In genomic region chr9:44326371-44327063, GRCm38 (mm10) we compare ENCODE assay signal across 8 mouse cellular contexts. TPM values are rescaled to one million over a fixed set of nuclear protein-coding genes. Genes with fewer than 3 reads are reported as not detected.
DNase-seq lines count a peak whose midpoint lies in the region.

No protein-coding gene starts in this region.

- intact Hi-C loops in gastrocnemius, postnatal 14 days (cut with DNase I; ENCODE audit: low total_unique reads) = no loop called here

- H3K36me3 ChIP-seq in megakaryocyte, embryonic 14.5 days (replicated peaks; ENCODE audit: low read length) = peaks cover 31% of the 10 kb centered on the region

- peak overlapping the region; percentile 96 for H3K4me3 ChIP-seq in megakaryocyte, embryonic 14.5 days (replicated peaks)

- H3K4me1 ChIP-seq in megakaryocyte, embryonic 14.5 days = peaks cover 50% of the 10 kb centered on the region

- DNase-seq in adrenal gland, adult 18-20 months (ENCODE audit: low spot score in 2 of 2) = peak; percentile 66 to 69
- DNase-seq in embryo, embryonic 11 days = peak; percentile 91
- peak; percentile 87 for DNase-seq in gastrocnemius, postnatal 14 days
- DNase-seq in induced T-regulatory cell, adult 2 months (ENCODE audit: low read depth) = peak; percentile 92
- DNase-seq in left cerebral cortex, adult 8-10 months (ENCODE audit: low spot score in 2 of 2) = peak; percentile 78 to 82
- DNase-seq in right cerebral cortex, postnatal 10 days (ENCODE audit: low spot score in 2 of 2) = peak; percentile 90 to 93
- peak; percentile 74 to 83 for DNase-seq in urinary bladder, postnatal 36 days (ENCODE audit: low spot score in 2 of 2)

- no peaks in the 10 kb centered on the region for H3K27me3 ChIP-seq in megakaryocyte, embryonic 14.5 days (replicated peaks)

- no peaks in the 10 kb centered on the region for H3K9me3 ChIP-seq in megakaryocyte, embryonic 14.5 days

RNA-seq across cellular contexts. Expression of gene Dpagt1, which starts 0.7 kb away (rescaled TPM):
- total RNA-seq in adrenal gland, adult 18-20 months (2021) = 10 to 100 TPM; 21.7 to 30.9 TPM
- 10 to 100 TPM; 12.5 to 14.0 TPM for total RNA-seq in gastrocnemius, postnatal 14 days (2021)
- total RNA-seq in left cerebral cortex, adult 8-10 months (2022) = 10 to 100 TPM; 15.2 to 16.9 (median 16.5) TPM
- polyA plus RNA-seq in megakaryocyte, embryonic 14.5 days (2012; ENCODE audit: insufficient read depth, low replicate concordance) = 7.1 and 9.5 TPM in 2 replicates

RNA-seq across cellular contexts. Expression of gene C2cd2l, which starts 6.4 kb away (rescaled TPM):
- total RNA-seq in adrenal gland, adult 18-20 months (2021) = 10 to 100 TPM; 35.2 to 41.7 TPM
- total RNA-seq in gastrocnemius, postnatal 14 days (2021) = 10 to 100 TPM; 12.1 to 13.7 TPM
- 100 to 1,000 TPM; 201 to 282 (median 245) TPM for total RNA-seq in left cerebral cortex, adult 8-10 months (2022)
- polyA plus RNA-seq in megakaryocyte, embryonic 14.5 days (2012; ENCODE audit: insufficient read depth, low replicate concordance) = 44.6 and 94.5 TPM in 2 replicates

RNA-seq across cellular contexts. Expression of gene H2afx, which starts 8.0 kb away (rescaled TPM):
- 10 to 100 TPM; 26.8 to 34.4 TPM for total RNA-seq in adrenal gland, adult 18-20 months (2021)
- total RNA-seq in gastrocnemius, postnatal 14 days (2021) = 10 to 100 TPM; 21.7 to 24.8 TPM
- total RNA-seq in left cerebral cortex, adult 8-10 months (2022) = 10 to 100 TPM; 45.6 to 48.7 (median 47.8) TPM
- 416 and 1,650 TPM in 2 replicates for polyA plus RNA-seq in megakaryocyte, embryonic 14.5 days (2012; ENCODE audit: insufficient read depth, low replicate concordance)

RNA-seq across cellular contexts. Expression of gene Hmbs, which starts 17.5 kb away (rescaled TPM):
- total RNA-seq in adrenal gland, adult 18-20 months (2021) = 10 to 100 TPM; 52.3 to 87.5 TPM
- 10 to 100 TPM; 24.2 to 25.5 TPM for total RNA-seq in gastrocnemius, postnatal 14 days (2021)
- 10 to 100 TPM; 19.4 to 21.5 (median 20.4) TPM for total RNA-seq in left cerebral cortex, adult 8-10 months (2022)
- 51.1 and 76.9 TPM in 2 replicates for polyA plus RNA-seq in megakaryocyte, embryonic 14.5 days (2012; ENCODE audit: insufficient read depth, low replicate concordance)

RNA-seq across cellular contexts. Expression of gene Hinfp, which starts 21.0 kb away (rescaled TPM):
- 10 to 100 TPM; 18.3 to 22.6 TPM for total RNA-seq in adrenal gland, adult 18-20 months (2021)
- total RNA-seq in gastrocnemius, postnatal 14 days (2021) = 1 to 10 TPM; 5.8 to 6.0 TPM
- 10 to 100 TPM; 30.2 to 34.9 (median 33.3) TPM for total RNA-seq in left cerebral cortex, adult 8-10 months (2022)
- 1.3 and 4.9 TPM in 2 replicates for polyA plus RNA-seq in megakaryocyte, embryonic 14.5 days (2012; ENCODE audit: insufficient read depth, low replicate concordance)

Comparison
In these comparisons a context has a peak if more than half of its experiments do, and no peak if none do; other contexts are left out.
1. Peak in every context shown above with its lines: DNase-seq and H3K4me3 ChIP-seq.
2. RNA of gene C2cd2l, which starts 6.4 kb away (total RNA-seq): 201 to 282 TPM in left cerebral cortex, adult 8-10 months; 35.2 to 41.7 TPM in adrenal gland, adult 18-20 months and 12.1 to 13.7 TPM in gastrocnemius, postnatal 14 days; every median in the first group is over 4 times any median in the second.